Comparison of ENCODE assay signal across 17 mouse cellular contexts in genomic region chr16:42515929-42516328, GRCm38 (mm10).
"Had no signal": no experiment of that assay in that cellular context is flagged by ENCODE, and none has a peak within 500 bp of the region (broad histone marks: within the 10 kb centered on the region; RNA-seq: fewer than 3 reads in every experiment).

No protein-coding gene starts in this region.

- H3K4me2 ChIP-seq: neural tube, embryonic 12.5 days; neural tube, embryonic 13.5 days; neural tube, embryonic 15.5 days; stomach, embryonic 15.5 days had no signal

- H3K9me3 ChIP-seq: neural tube, embryonic 12.5 days; neural tube, embryonic 13.5 days; neural tube, embryonic 15.5 days; stomach, embryonic 15.5 days had no signal

- H3K36me3 ChIP-seq: neural tube, embryonic 12.5 days; neural tube, embryonic 13.5 days; neural tube, embryonic 15.5 days; stomach, embryonic 15.5 days had no signal

- DNase-seq: retina, postnatal 1 day; right cerebral cortex, adult 18-20 months; right cerebral cortex, postnatal 14 days; right cerebral cortex, postnatal 25 days; right cerebral cortex, postnatal 4 days; spleen, adult 18-20 months; thymus, adult 18-20 months; thymus, adult 2 months; thymus, postnatal 14 days; thymus, postnatal 25 days; thymus, postnatal 36 days; thymus, postnatal 4 days had no signal

- H3K27ac ChIP-seq: neural tube, embryonic 12.5 days; neural tube, embryonic 13.5 days; neural tube, embryonic 15.5 days; stomach, embryonic 15.5 days; stomach, postnatal 0 days had no signal

- H3K4me1 ChIP-seq: neural tube, embryonic 12.5 days; neural tube, embryonic 13.5 days; neural tube, embryonic 15.5 days; stomach, embryonic 15.5 days had no signal

- H3K4me3 ChIP-seq: neural tube, embryonic 12.5 days; neural tube, embryonic 13.5 days; neural tube, embryonic 15.5 days; stomach, embryonic 15.5 days had no signal

- H3K9ac ChIP-seq: neural tube, embryonic 12.5 days; neural tube, embryonic 13.5 days; neural tube, embryonic 15.5 days; stomach, embryonic 15.5 days had no signal

- H3K27me3 ChIP-seq: neural tube, embryonic 12.5 days; neural tube, embryonic 13.5 days; neural tube, embryonic 15.5 days; stomach, embryonic 15.5 days had no signal
